Mouse (Mus musculus) neural tube, embryonic 11.5 days (tissue): ENCODE results near the gene Eef1akmt3. TPM values are rescaled to one million over a fixed set of nuclear protein-coding genes. Genes with fewer than 3 reads are reported as not detected.
A peak's percentile ranks its signal among the peaks of the same experiment; 100 is the strongest.

ENCODE experiments used
- ATAC-seq: fragments of 200-750 bp; cut with Nextera tagmentation; 2 replicates; pipeline ENCODE4 v1.8.0; 2017; ENCODE audit warnings: moderate number of reproducible peaks, mild to moderate bottlenecking, moderate TSS enrichment, moderate library complexity; ENCODE audit not compliant: insufficient read depth, low FRiP score, low TSS enrichment
- DNase-seq: peaks from one replicate; pipeline ENCODE4 v3.0.0-alpha.2; 2015; ENCODE audit warnings: low spot score
- H3K27ac ChIP-seq: fragments of 300-500 bp; sonication (generic); 2 replicates; pipeline ENCODE4 v1.5.1; 2014; ENCODE audit warnings: low read depth, mild to moderate bottlenecking, low read length
- H3K27me3 ChIP-seq: fragments of 300-500 bp; sonication (generic); 2 replicates; pipeline ENCODE4 v1.6.1; 2014; ENCODE audit warnings: mild to moderate bottlenecking, low read length, mixed read lengths; ENCODE audit not compliant: control insufficient read depth, insufficient read depth
- H3K36me3 ChIP-seq: fragments of 300-500 bp; sonication (generic); 2 replicates; pipeline ENCODE4 v1.6.1; 2014; ENCODE audit warnings: mild to moderate bottlenecking, low read length, moderate library complexity, mixed read lengths; ENCODE audit not compliant: control insufficient read depth, insufficient read depth
- H3K4me1 ChIP-seq: fragments of 300-500 bp; sonication (generic); 2 replicates; pipeline ENCODE4 v1.6.1; 2014; ENCODE audit warnings: low read length, mixed read lengths; ENCODE audit not compliant: control insufficient read depth, insufficient read depth
- H3K4me2 ChIP-seq: fragments of 300-500 bp; sonication (generic); 2 replicates; pipeline ENCODE4 v1.6.1; 2014; ENCODE audit warnings: low read depth, mild to moderate bottlenecking, moderate library complexity
- H3K4me3 ChIP-seq: fragments of 300-500 bp; sonication (generic); 2 replicates; pipeline ENCODE4 v1.5.1; 2014; ENCODE audit warnings: low read depth, low read length
- H3K9ac ChIP-seq: fragments of 300-500 bp; sonication (generic); 2 replicates; pipeline ENCODE4 v1.6.1; 2014; ENCODE audit warnings: mild to moderate bottlenecking, low read length
- H3K9me3 ChIP-seq: fragments of 300-500 bp; sonication (generic); 2 replicates; pipeline ENCODE4 v1.6.1; 2016; ENCODE audit warnings: low read length; ENCODE audit not compliant: control insufficient read depth
- WGBS: fragments of 180-500 bp; shearing (Covaris S2); extraction: QIAGEN DNeasy Blood & Tissue Kit; methylation state at CpG from one replicate; pipeline ENCODE4 v1.1.7; 2014; 5-methylcytosine and 5-hydroxymethylcytosine counted together
- polyA plus RNA-seq: library from polyadenylated mRNA; unstranded; fragments of >200 nt; fragmentation: Nextera tagmentation; extraction: Ambion mirVana; gene quantifications from 2 replicates; pipeline ENCODE4 v1.2.1, GENCODE M21; 2014

Eef1akmt3 gene
- polyA plus RNA-seq: 0.23 and 0.32 TPM in 2 replicates

DNA sequence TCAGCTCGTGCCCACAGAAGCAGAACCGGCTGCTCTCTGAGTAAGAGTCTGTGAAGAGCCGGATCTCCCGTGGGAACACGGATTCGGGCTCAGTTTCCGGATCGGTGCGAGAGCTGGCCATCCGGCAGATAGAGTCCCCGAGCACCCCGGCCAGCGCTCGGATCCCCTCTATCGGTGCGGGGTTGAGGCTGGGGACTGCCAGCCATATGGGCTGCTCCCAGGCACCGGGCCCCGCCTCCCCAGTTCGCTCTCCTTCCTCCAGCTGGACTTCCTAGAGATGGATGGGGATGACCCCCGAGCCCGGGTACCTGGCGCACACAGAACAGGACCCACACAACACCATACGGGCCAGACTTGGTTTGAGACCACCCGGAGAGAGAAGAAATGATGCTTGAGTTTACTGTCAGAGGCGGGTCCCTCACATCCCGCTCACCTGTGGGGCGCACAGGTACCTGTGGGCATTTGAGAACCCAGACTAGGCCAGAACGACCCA lies at the start of gene Eef1akmt3, which contains the start of gene Mettl1:
Eef1akmt3 (minus strand) TSS at position 240 of the 493 bp plus-strand sequence.
Mettl1 (plus strand) TSS at position 141 of the 493 bp plus-strand sequence.
- DNase-seq (peak; percentile 46), ATAC-seq (peak; percentile 66)
- H3K9ac ChIP-seq: peak within 1 kb of the TSS; percentile 66
- H3K9me3 ChIP-seq: no peaks in the 10 kb centered on the region
- peak within 1 kb of the TSS; percentile 77 for H3K4me3 ChIP-seq
- H3K4me2 ChIP-seq: peak within 1 kb of the TSS; percentile 100
- H3K4me1 ChIP-seq: 0 out of 2 replicates have a peak, but pooled peaks cover 6% of the 10 kb centered on the region
- peaks cover 4% of the 10 kb centered on the region for H3K36me3 ChIP-seq
- H3K27ac ChIP-seq: no peak within 1 kb of the TSS
- no peaks in the 10 kb centered on the region for H3K27me3 ChIP-seq
- WGBS: under 1% methylated on average over 28 of the region's 28 CpGs

DNA sequence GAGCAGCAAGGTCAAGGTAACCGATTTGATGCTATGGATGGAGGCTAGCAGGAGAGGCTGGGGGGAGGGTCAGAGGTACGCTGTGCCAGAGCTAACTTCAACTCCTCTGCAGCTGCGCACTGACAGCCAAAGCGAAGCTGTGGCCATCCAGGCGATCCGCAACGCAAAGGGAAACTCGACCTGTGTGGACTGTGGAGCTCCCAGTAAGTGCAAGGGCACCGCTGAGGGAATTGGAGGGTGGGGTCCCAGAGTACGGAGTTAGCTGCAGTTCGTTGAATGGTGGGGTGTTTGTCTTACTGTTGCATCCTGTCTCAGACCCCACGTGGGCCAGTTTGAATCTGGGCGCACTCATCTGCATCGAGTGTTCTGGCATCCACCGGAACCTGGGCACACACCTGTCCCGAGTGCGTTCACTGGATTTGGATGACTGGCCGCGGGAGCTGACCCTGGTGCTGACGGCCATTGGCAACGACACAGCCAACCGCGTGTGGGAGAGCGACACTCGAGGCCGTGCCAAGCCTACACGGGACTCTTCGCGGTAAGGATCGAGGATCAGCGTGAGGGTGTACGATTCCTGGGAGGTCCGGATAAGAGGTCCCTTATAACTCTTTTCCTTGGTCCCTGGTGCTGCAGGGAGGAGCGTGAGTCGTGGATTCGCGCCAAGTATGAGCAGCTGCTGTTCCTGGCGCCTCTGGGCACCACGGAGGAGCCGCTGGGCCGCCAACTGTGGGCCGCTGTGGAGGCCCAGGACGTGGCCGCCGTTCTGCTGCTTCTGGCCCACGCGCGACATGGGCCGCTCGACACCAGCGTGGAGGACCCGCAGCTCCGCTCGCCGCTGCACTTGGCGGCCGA lies 49.5 kb upstream of the Eef1akmt3 start:
- H3K4me3 ChIP-seq: no peak overlapping the region
- WGBS: 9% methylated on average over 57 of the region's 57 CpGs
- 0 out of 2 replicates have a peak overlapping the region, but pooled peaks have one; percentile 7 for H3K4me2 ChIP-seq
- no peak for ATAC-seq
- H3K9ac ChIP-seq: no peak overlapping the region
- peak; percentile 37 for DNase-seq
- no peaks in the 10 kb centered on the region for H3K9me3 ChIP-seq
- H3K4me1 ChIP-seq: peaks cover 4% of the 10 kb centered on the region; the same call in 1 of the 2 replicates
- 0 out of 2 replicates have a peak, but pooled peaks cover 2% of the 10 kb centered on the region for H3K36me3 ChIP-seq
- H3K27me3 ChIP-seq: peaks cover 47% of the 10 kb centered on the region
- no peak overlapping the region for H3K27ac ChIP-seq

DNA sequence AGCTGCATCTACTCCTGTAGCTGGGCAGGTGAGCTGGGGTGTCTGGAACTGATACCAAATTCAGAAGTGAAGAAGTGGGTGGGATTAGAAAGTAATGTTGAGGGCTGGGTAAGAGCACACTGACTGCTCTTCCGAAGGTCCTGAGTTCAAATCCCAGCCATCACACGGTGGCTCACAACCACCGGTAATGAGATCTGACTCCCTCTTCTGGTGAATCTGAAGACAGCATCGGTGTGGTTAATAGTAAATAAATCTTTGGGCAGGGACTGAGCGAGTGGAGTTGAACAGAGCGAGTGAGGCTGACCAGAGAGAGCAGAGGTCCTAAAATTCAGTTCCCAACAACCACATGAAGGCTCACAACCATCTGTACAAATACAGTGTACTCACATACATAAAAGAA lies 44.3 kb upstream of the Eef1akmt3 start:
- peaks cover 12% of the 10 kb centered on the region for H3K4me1 ChIP-seq
- H3K36me3 ChIP-seq: no peaks in the 10 kb centered on the region
- H3K27me3 ChIP-seq: peaks cover 58% of the 10 kb centered on the region
- no peak overlapping the region for H3K4me3 ChIP-seq
- H3K4me2 ChIP-seq: no peak overlapping the region
- H3K9me3 ChIP-seq: no peaks in the 10 kb centered on the region
- no peak for ATAC-seq
- 76% methylated on average over 6 of the region's 6 CpGs for WGBS
- DNase-seq: no peak
- H3K9ac ChIP-seq: no peak overlapping the region
- H3K27ac ChIP-seq: no peak overlapping the region

DNA sequence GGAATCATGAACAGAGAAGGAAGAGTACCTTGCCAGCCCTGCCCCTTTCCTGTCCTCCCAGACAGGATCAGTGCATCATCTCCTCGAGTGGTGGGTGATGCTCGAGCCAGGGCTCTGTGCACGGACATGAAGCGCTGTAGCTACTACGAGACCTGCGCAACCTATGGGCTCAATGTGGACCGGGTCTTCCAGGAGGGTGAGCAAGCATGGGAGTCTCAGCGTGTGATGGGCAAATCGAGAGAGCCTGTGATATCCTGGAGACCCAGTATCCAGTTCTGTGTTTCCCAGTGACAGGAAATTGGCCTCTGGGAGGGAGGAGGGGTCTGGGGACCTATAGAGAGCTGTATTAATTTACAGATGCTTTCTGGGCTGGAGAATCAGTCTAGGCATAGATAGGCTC lies 43.7 kb upstream of the Eef1akmt3 start:
- Histone ChIP-seq H3K9me3 (no peaks in the 10 kb centered on the region), H3K4me3 (no peak overlapping the region), H3K36me3 (no peaks in the 10 kb centered on the region), H3K9ac (no peak overlapping the region), H3K27me3 (peaks cover 58% of the 10 kb centered on the region), H3K4me2 (no peak overlapping the region), H3K27ac (no peak overlapping the region), H3K4me1 (peaks cover 13% of the 10 kb centered on the region)
- DNase-seq: no peak
- ATAC-seq: no peak
- WGBS: 87% methylated on average over 9 of the region's 9 CpGs

DNA sequence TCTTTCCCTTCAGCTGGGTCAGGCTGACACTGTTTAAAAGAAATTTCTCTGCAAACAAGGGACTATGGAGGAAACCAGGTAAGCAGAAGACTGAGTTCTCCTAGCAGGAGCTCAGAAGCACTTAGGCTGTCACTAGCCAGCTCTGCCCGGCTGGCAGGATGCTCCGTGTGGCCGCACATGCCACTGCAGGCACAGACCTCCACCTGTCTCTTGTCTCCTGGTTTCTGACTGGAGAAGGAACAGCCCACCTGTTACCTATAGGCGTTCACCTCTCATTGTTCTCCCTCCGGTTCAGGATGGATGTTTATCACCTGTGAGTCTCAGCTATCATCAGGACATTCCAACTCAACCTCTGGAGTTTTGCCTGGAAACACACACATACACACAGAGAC lies 42.6 kb upstream of the Eef1akmt3 start:
- ATAC-seq: no peak
- WGBS: 47% methylated on average over 5 of the region's 5 CpGs
- peaks cover 58% of the 10 kb centered on the region for H3K27me3 ChIP-seq

DNA sequence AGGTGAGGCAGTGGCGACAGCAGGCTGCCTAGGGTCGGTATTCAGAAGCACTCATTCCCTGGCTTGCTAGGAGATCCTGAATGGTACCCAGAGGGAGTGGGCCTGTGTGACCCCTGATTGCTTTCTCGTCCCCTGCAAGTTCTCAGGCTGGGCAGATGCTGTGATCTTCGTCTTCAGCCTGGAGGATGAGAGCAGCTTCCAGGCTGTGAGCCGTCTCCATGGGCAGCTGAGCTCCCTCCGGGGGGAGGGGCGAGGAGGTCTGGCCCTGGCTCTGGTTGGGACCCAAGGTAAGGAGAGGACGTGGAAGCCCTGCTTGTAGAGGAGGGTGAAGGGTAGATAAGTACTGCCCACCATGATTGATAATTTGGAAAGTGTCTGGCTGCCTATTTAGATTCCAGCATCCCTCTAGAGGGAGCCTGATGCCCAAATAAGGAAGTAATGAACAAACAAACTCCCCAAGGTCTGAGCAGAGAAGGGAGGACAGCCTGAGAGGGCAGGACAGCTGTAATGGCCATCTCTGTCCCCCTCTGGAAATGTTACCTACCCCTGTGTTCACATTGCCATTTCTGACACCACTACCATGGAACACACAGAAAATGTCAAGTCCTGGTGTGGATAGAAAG lies 42.1 kb upstream of the Eef1akmt3 start:
- Histone ChIP-seq H3K9ac (no peak overlapping the region), H3K27me3 (peaks cover 57% of the 10 kb centered on the region), H3K4me2 (no peak overlapping the region), H3K36me3 (no peaks in the 10 kb centered on the region), H3K4me3 (no peak overlapping the region), H3K4me1 (peaks cover 23% of the 10 kb centered on the region), H3K27ac (no peak overlapping the region), H3K9me3 (no peaks in the 10 kb centered on the region)
- 38% methylated on average over 8 of the region's 8 CpGs for WGBS
- DNase-seq (no peak), ATAC-seq (no peak)

More for the DNA sequence above, 42.6 kb upstream of the Eef1akmt3 start:
- Histone ChIP-seq H3K36me3 (no peaks in the 10 kb centered on the region), H3K27ac (no peak overlapping the region), H3K4me3 (no peak overlapping the region), H3K9me3 (no peaks in the 10 kb centered on the region), H3K9ac (no peak overlapping the region), H3K4me2 (no peak overlapping the region), H3K4me1 (peaks cover 23% of the 10 kb centered on the region)
- no peak for DNase-seq

DNA sequence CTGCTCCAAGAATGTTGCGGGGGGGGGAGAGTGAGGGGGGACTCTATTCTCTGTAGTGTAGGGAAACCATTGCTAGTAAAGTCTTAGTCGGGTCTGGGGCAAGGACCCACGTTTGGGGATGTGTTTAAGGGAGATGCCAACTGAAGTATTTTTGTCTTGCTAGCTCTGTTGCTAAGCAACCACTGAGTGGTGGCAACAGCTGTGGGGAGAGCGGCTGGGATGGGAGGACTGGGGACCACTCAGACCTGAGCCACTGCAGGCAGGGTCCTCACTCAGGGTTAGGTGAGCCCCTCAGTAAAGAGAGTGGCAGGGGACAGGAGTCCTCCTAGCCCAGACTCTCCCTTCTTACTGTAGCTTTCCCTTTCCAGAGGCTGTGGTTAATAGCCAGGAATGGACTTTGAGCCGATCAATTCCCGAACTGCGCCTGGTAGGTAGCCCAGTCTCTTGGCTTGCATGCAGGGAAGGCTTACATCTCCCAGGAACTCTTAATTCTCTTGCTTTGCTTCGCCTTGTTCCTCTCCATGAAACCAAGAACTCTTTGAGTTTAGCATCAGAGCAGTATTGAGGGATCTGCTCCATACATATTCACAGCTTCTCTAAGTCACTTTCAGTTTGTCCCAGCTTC lies 40.8 kb upstream of the Eef1akmt3 start:
- Histone ChIP-seq H3K4me2 (peak overlapping the region; percentile 44; the same call in 1 of the 2 replicates), H3K27ac (no peak overlapping the region), H3K4me3 (peak overlapping the region; percentile 23; the same call in 1 of the 2 replicates), H3K9me3 (no peaks in the 10 kb centered on the region), H3K36me3 (no peaks in the 10 kb centered on the region), H3K9ac (no peak overlapping the region), H3K4me1 (peaks cover 26% of the 10 kb centered on the region), H3K27me3 (peaks cover 61% of the 10 kb centered on the region)
- 28% methylated on average over 8 of the region's 8 CpGs for whole genome bisulfite sequencing
- ATAC-seq: no peak
- DNase-seq: peak; percentile 39
